Mouse (Mus musculus): ENCODE measurements around the gene Ddit4.

- no peak for TF ChIP-seq CTCF (IDR thresholded peaks at IDR 0.05; ENCODE audit: low read depth)
- TF ChIP-seq EP300 (IDR thresholded peaks at IDR 0.05; ENCODE audit: low read depth) = no peak
Observed at GRCm38 (mm10) chr10:59903170-59903569, 48.5 kb downstream of the Ddit4 start.
